In the genomic region with DNA sequence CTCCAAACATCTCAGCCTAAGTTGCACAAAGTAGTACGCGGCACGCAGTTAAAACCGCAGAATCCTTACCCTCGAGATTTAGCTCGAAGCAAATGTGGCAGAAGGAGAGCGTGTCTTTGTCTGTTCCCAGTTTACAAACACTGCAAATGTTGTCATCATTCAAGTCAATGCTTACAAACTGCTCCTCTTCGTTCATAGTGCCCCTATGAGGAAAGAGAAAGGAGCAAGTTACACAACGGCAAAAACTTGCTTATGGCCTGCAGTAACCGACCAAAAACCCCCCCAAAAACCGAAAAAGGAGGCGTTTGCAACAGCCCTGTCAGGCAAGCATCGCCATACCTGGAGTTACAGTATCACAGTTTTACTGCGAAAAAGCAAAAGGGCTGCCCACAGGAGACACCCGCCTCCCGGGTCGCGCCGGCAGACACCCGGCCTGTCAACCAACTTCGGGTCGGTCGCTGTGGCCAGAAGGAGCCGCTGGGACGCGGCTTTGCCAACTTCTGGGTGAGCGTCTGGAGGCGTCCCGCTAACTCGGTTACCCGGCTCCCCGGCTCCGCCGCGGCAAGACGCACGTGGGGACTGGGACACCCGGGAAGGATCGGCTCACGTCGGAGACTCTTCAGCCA, we compare ENCODE assay signal across 8 mouse cellular contexts. TPM values are rescaled to one million over a fixed set of nuclear protein-coding genes. Genes with fewer than 3 reads are reported as not detected.
DNase-seq lines count a peak whose midpoint lies in the region; ATAC-seq and TF ChIP-seq lines count a peak whose summit lies in the region.

No protein-coding gene starts in this region.

- no peak for TF ChIP-seq CTCF in Patski (IDR thresholded peaks at IDR 0.05)

- in situ Hi-C loops in Patski (cut with MboI; ENCODE audit: low pct_unique_long_range_greater_than_20kb), result no loop called here

- peak overlapping the region; percentile 78 for H3K4me2 ChIP-seq in kidney, embryonic 15.5 days
- H3K4me2 ChIP-seq in embryonic facial prominence, embryonic 13.5 days, result peak overlapping the region; percentile 65
- H3K4me2 ChIP-seq in hindbrain, embryonic 13.5 days, result peak overlapping the region; percentile 64
- H3K4me2 ChIP-seq in liver, embryonic 16.5 days (ENCODE audit: low read depth, low read length), result peak overlapping the region; percentile 71
- peak overlapping the region; percentile 71 for H3K4me2 ChIP-seq in neural tube, embryonic 11.5 days (ENCODE audit: low read depth)

- WGBS in kidney, embryonic 15.5 days, result under 1% methylated on average over 41 of the region's 41 CpGs
- under 1% methylated on average over 41 of the region's 41 CpGs for WGBS in embryonic facial prominence, embryonic 13.5 days
- WGBS in hindbrain, embryonic 13.5 days, result under 1% methylated on average over 41 of the region's 41 CpGs
- under 1% methylated on average over 41 of the region's 41 CpGs for WGBS in liver, embryonic 16.5 days (ENCODE audit: insufficient replicate concordance)
- WGBS in neural tube, embryonic 11.5 days, result 1% methylated on average over 41 of the region's 41 CpGs

- peaks cover 10% of the 10 kb centered on the region for H3K4me1 ChIP-seq in kidney, embryonic 15.5 days
- peaks cover 22% of the 10 kb centered on the region for H3K4me1 ChIP-seq in embryonic facial prominence, embryonic 13.5 days
- peaks cover 21% of the 10 kb centered on the region for H3K4me1 ChIP-seq in hindbrain, embryonic 13.5 days (replicated peaks)
- no peaks in the 10 kb centered on the region for H3K4me1 ChIP-seq in liver, embryonic 16.5 days (ENCODE audit: control insufficient read depth, low read depth, low read length)
- H3K4me1 ChIP-seq in neural tube, embryonic 11.5 days (ENCODE audit: control insufficient read depth, insufficient read depth, low read length), result peaks cover 9% of the 10 kb centered on the region

- no peaks in the 10 kb centered on the region for H3K27me3 ChIP-seq in kidney, embryonic 15.5 days
- H3K27me3 ChIP-seq in Patski, result peaks cover 3% of the 10 kb centered on the region
- H3K27me3 ChIP-seq in embryonic facial prominence, embryonic 13.5 days, result no peaks in the 10 kb centered on the region
- no peaks in the 10 kb centered on the region for H3K27me3 ChIP-seq in hindbrain, embryonic 13.5 days
- H3K27me3 ChIP-seq in liver, embryonic 16.5 days (ENCODE audit: control insufficient read depth, insufficient read depth, low read depth, low read length), result no peaks in the 10 kb centered on the region
- no peaks in the 10 kb centered on the region for H3K27me3 ChIP-seq in neural tube, embryonic 11.5 days (ENCODE audit: control insufficient read depth, insufficient read depth, low read length)

- H3K27ac ChIP-seq in kidney, embryonic 15.5 days, result peak overlapping the region; percentile 91
- peak overlapping the region; percentile 95 for H3K27ac ChIP-seq in embryonic facial prominence, embryonic 13.5 days
- peak overlapping the region; percentile 85 for H3K27ac ChIP-seq in hindbrain, embryonic 13.5 days
- H3K27ac ChIP-seq in liver, embryonic 16.5 days (ENCODE audit: low read length), result peak overlapping the region; percentile 72
- peak overlapping the region; percentile 90 for H3K27ac ChIP-seq in neural tube, embryonic 11.5 days (ENCODE audit: low read depth, low read length)

- CTCF ChIA-PET in Patski (lab: Charles Lee), result interaction anchor here (1.4 kb wide), 1 partner anchor 11 kb away, joined by 5 read pairs; no protein-coding TSS in a partner anchor

- ATAC-seq in kidney, embryonic 15.5 days (replicated peaks; ENCODE audit: low FRiP score), result peak; percentile 78
- peak; percentile 61 for ATAC-seq in Patski
- peak; percentile 74 for ATAC-seq in embryonic facial prominence, embryonic 13.5 days (ENCODE audit: insufficient number of reproducible peaks, insufficient read depth, low FRiP score, low TSS enrichment, low read depth)
- ATAC-seq in hindbrain, embryonic 13.5 days (ENCODE audit: low FRiP score), result peak; percentile 88
- ATAC-seq in liver, embryonic 16.5 days (ENCODE audit: low read depth), result peak; percentile 43
- peak; percentile 71 for ATAC-seq in neural tube, embryonic 11.5 days (ENCODE audit: insufficient read depth, low FRiP score, low TSS enrichment)

- H3K36me3 ChIP-seq in kidney, embryonic 15.5 days, result peaks cover 10% of the 10 kb centered on the region
- peaks cover 12% of the 10 kb centered on the region for H3K36me3 ChIP-seq in embryonic facial prominence, embryonic 13.5 days
- no peaks in the 10 kb centered on the region for H3K36me3 ChIP-seq in hindbrain, embryonic 13.5 days
- H3K36me3 ChIP-seq in liver, embryonic 16.5 days (ENCODE audit: control insufficient read depth, insufficient read depth), result no peaks in the 10 kb centered on the region
- H3K36me3 ChIP-seq in neural tube, embryonic 11.5 days (ENCODE audit: control insufficient read depth, insufficient read depth, low read length), result no peaks in the 10 kb centered on the region

- no peak for DNase-seq in kidney, adult 18-20 months
- no peak for DNase-seq in Patski (ENCODE audit: low read depth, low spot score)
- peak; percentile 84 for DNase-seq in neural tube, embryonic 11.5 days (ENCODE audit: low spot score)
- no peak for DNase-seq in urinary bladder, adult 2 months (ENCODE audit: low spot score)

- H3K9me3 ChIP-seq in kidney, embryonic 15.5 days (replicated peaks), result no peaks in the 10 kb centered on the region
- 0 out of 2 replicates have a peak, but pooled peaks cover 2% of the 10 kb centered on the region for H3K9me3 ChIP-seq in embryonic facial prominence, embryonic 13.5 days
- H3K9me3 ChIP-seq in hindbrain, embryonic 13.5 days, result no peaks in the 10 kb centered on the region
- H3K9me3 ChIP-seq in liver, embryonic 16.5 days (replicated peaks; ENCODE audit: control insufficient read depth, low read length), result no peaks in the 10 kb centered on the region
- no peaks in the 10 kb centered on the region for H3K9me3 ChIP-seq in neural tube, embryonic 11.5 days (ENCODE audit: control insufficient read depth, low read length)

- peak overlapping the region; percentile 82 for H3K4me3 ChIP-seq in kidney, embryonic 15.5 days (replicated peaks)
- H3K4me3 ChIP-seq in embryonic facial prominence, embryonic 13.5 days, result peak overlapping the region; percentile 76
- peak overlapping the region; percentile 73 for H3K4me3 ChIP-seq in hindbrain, embryonic 13.5 days
- peak overlapping the region; percentile 69 for H3K4me3 ChIP-seq in liver, embryonic 16.5 days (ENCODE audit: low read depth, low read length)
- peak overlapping the region; percentile 77 for H3K4me3 ChIP-seq in neural tube, embryonic 11.5 days (ENCODE audit: low read depth, low read length)

- peak overlapping the region; percentile 64 for H3K9ac ChIP-seq in kidney, embryonic 15.5 days
- peak overlapping the region; percentile 86 for H3K9ac ChIP-seq in embryonic facial prominence, embryonic 13.5 days
- peak overlapping the region; percentile 78 for H3K9ac ChIP-seq in hindbrain, embryonic 13.5 days
- peak overlapping the region; percentile 66 for H3K9ac ChIP-seq in liver, embryonic 16.5 days (ENCODE audit: low read depth, low read length)
- peak overlapping the region; percentile 86 for H3K9ac ChIP-seq in neural tube, embryonic 11.5 days (ENCODE audit: low read length)

- POLR2A ChIA-PET in Patski (lab: Charles Lee), result no interaction called here

RNA-seq across cellular contexts. Expression of a gene that starts 0.5 kb away (rescaled TPM):
- 14.0 and 14.5 TPM in 2 replicates for polyA plus RNA-seq in kidney, embryonic 15.5 days (2015; fragmentation: Nextera tagmentation; extraction: Ambion mirVana)
- polyA plus RNA-seq in Patski (2021), result 0.72 TPM
- 30.8 and 31.1 TPM in 2 replicates for polyA plus RNA-seq in embryonic facial prominence, embryonic 13.5 days (2015; fragmentation: Nextera tagmentation; extraction: Ambion mirVana)
- polyA plus RNA-seq in hindbrain, embryonic 13.5 days (2015; fragmentation: Nextera tagmentation; extraction: Ambion mirVana), result 8.0 and 9.6 TPM in 2 replicates
- polyA plus RNA-seq in liver, embryonic 16.5 days (2015; fragmentation: Nextera tagmentation; extraction: Ambion mirVana), result 3.3 and 3.4 TPM in 2 replicates
- 16.7 and 17.3 TPM in 2 replicates for polyA plus RNA-seq in neural tube, embryonic 11.5 days (2014; fragmentation: Nextera tagmentation; extraction: Ambion mirVana)
- 8.8 and 11.0 TPM in 2 replicates for polyA plus RNA-seq in urinary bladder, adult 2 months (2012; rRNA removed)
